Mouse (Mus musculus) limb, embryonic 13.5 days (tissue): ENCODE results near the gene Eml6. TPM values are rescaled to one million over a fixed set of nuclear protein-coding genes. Genes with fewer than 3 reads are reported as not detected.

Source experiments
- ATAC-seq: fragments of 200-750 bp; cut with Nextera tagmentation; 2 replicates; pipeline ENCODE4 v1.8.0; 2017; ENCODE audit warnings: low read depth, moderate number of reproducible peaks, moderate TSS enrichment; ENCODE audit not compliant: low FRiP score
- H3K27ac ChIP-seq: fragments of 300-500 bp; sonication (generic); 2 replicates; pipeline ENCODE4 v1.5.1; 2015; ENCODE audit warnings: inconsistent platforms, mild to moderate bottlenecking, moderate library complexity
- H3K27me3 ChIP-seq: fragments of 300-500 bp; sonication (generic); 2 replicates; pipeline ENCODE4 v1.6.1; 2015; ENCODE audit warnings: mild to moderate bottlenecking, inconsistent platforms
- H3K36me3 ChIP-seq: fragments of 300-500 bp; sonication (generic); 2 replicates; pipeline ENCODE4 v1.6.1; 2015; ENCODE audit warnings: inconsistent platforms, mild to moderate bottlenecking, moderate library complexity
- H3K4me1 ChIP-seq: fragments of 300-500 bp; sonication (generic); 2 replicates; pipeline ENCODE4 v1.6.1; 2015; ENCODE audit warnings: inconsistent platforms
- H3K4me2 ChIP-seq: fragments of 300-500 bp; sonication (generic); replicated peaks from 2 replicates; pipeline ENCODE4 v1.6.1; 2015; ENCODE audit warnings: inconsistent platforms, mild to moderate bottlenecking, moderate library complexity
- H3K4me3 ChIP-seq: fragments of 300-500 bp; sonication (generic); 2 replicates; pipeline ENCODE4 v1.5.1; 2015; ENCODE audit warnings: moderate library complexity, mild to moderate bottlenecking, inconsistent platforms
- H3K9ac ChIP-seq: fragments of 300-500 bp; sonication (generic); 2 replicates; pipeline ENCODE4 v1.6.1; 2015; ENCODE audit warnings: mild to moderate bottlenecking, inconsistent platforms
- H3K9me3 ChIP-seq: fragments of 300-500 bp; sonication (generic); 2 replicates; pipeline ENCODE4 v1.6.1; 2016; ENCODE audit warnings: inconsistent platforms
- WGBS: fragments of 180-500 bp; shearing (Covaris S2); methylation state at CpG from one replicate; pipeline ENCODE4 v1.1.7; 2015; 5-methylcytosine and 5-hydroxymethylcytosine counted together
- polyA plus RNA-seq: library from polyadenylated mRNA; unstranded; fragments of >200 nt; fragmentation: Nextera tagmentation; extraction: Ambion mirVana; gene quantifications from 2 replicates; pipeline ENCODE4 v1.2.1, GENCODE M21; 2015

The Eml6 gene
- polyA plus RNA-seq, 1 experiment from 2014 or later = 0.59 TPM

- H3K27me3 ChIP-seq = no peaks in the 10 kb centered on the region
- ATAC-seq = peak; percentile 87
- H3K9me3 ChIP-seq = no peaks in the 10 kb centered on the region
- no peak overlapping the region for H3K4me2 ChIP-seq
- H3K4me1 ChIP-seq = peaks cover 6% of the 10 kb centered on the region; the same call in 1 of the 2 replicates
- 0 out of 2 replicates have a peak overlapping the region, but pooled peaks have one; percentile 22 for H3K27ac ChIP-seq
- H3K9ac ChIP-seq = no peak overlapping the region
- H3K4me3 ChIP-seq = no peak overlapping the region
- WGBS = 34% methylated on average over 9 of the region's 9 CpGs
- H3K36me3 ChIP-seq = no peaks in the 10 kb centered on the region
Observed at GRCm38 (mm10) chr11:29808173-29808980, 217.5 kb downstream of the Eml6 start.

GRCm38 (mm10) chr11:29807325-29807724 lies 218.5 kb downstream of the Eml6 start:
- no peak overlapping the region for H3K4me2 ChIP-seq
- WGBS = 86% methylated on average over 5 of the region's 5 CpGs
- H3K4me3 ChIP-seq = no peak overlapping the region
- H3K27ac ChIP-seq = no peak overlapping the region
- peaks cover 6% of the 10 kb centered on the region; the same call in 1 of the 2 replicates for H3K4me1 ChIP-seq
- no peaks in the 10 kb centered on the region for H3K9me3 ChIP-seq
- no peak overlapping the region for H3K9ac ChIP-seq
- no peaks in the 10 kb centered on the region for H3K36me3 ChIP-seq
- no peaks in the 10 kb centered on the region for H3K27me3 ChIP-seq
- no peak for ATAC-seq

- Histone ChIP-seq H3K4me2 (no peak overlapping the region), H3K4me3 (no peak overlapping the region), H3K27me3 (no peaks in the 10 kb centered on the region), H3K4me1 (no peaks in the 10 kb centered on the region), H3K36me3 (no peaks in the 10 kb centered on the region), H3K9me3 (no peaks in the 10 kb centered on the region), H3K27ac (no peak overlapping the region), H3K9ac (no peak overlapping the region)
- WGBS = 82% methylated on average over 2 of the region's 2 CpGs
- ATAC-seq = no peak
Observed at GRCm38 (mm10) chr11:29801432-29802427, 224.1 kb downstream of the Eml6 start.

GRCm38 (mm10) chr11:29799839-29800238 lies 226.0 kb downstream of the Eml6 start:
- H3K4me1 ChIP-seq = 0 out of 2 replicates have a peak, but pooled peaks cover 4% of the 10 kb centered on the region
- no peak for ATAC-seq
- no peak overlapping the region for H3K4me2 ChIP-seq
- H3K36me3 ChIP-seq = no peaks in the 10 kb centered on the region
- no peak overlapping the region for H3K9ac ChIP-seq
- H3K4me3 ChIP-seq = no peak overlapping the region
- H3K27ac ChIP-seq = no peak overlapping the region
- no peaks in the 10 kb centered on the region for H3K27me3 ChIP-seq
- no peaks in the 10 kb centered on the region for H3K9me3 ChIP-seq
- WGBS = 69% methylated on average over 1 of the region's 1 CpGs

- no peak overlapping the region for H3K9ac ChIP-seq
- H3K27ac ChIP-seq = no peak overlapping the region
- no peaks in the 10 kb centered on the region for H3K27me3 ChIP-seq
- H3K36me3 ChIP-seq = no peaks in the 10 kb centered on the region
- H3K9me3 ChIP-seq = no peaks in the 10 kb centered on the region
- WGBS = 83% methylated on average over 6 of the region's 6 CpGs
- no peak for ATAC-seq
- no peak overlapping the region for H3K4me3 ChIP-seq
- H3K4me1 ChIP-seq = 0 out of 2 replicates have a peak, but pooled peaks cover 4% of the 10 kb centered on the region
- H3K4me2 ChIP-seq = no peak overlapping the region
Observed at GRCm38 (mm10) chr11:29795106-29795505, 230.7 kb downstream of the Eml6 start.

- no peak for ATAC-seq
- Histone ChIP-seq H3K9me3 (no peaks in the 10 kb centered on the region), H3K27me3 (no peaks in the 10 kb centered on the region), H3K4me3 (no peak overlapping the region), H3K36me3 (no peaks in the 10 kb centered on the region), H3K4me2 (no peak overlapping the region), H3K27ac (no peak overlapping the region), H3K4me1 (0 out of 2 replicates have a peak, but pooled peaks cover 4% of the 10 kb centered on the region), H3K9ac (no peak overlapping the region)
- 43% methylated on average over 2 of the region's 2 CpGs for WGBS
Observed at GRCm38 (mm10) chr11:29794475-29794874, 231.4 kb downstream of the Eml6 start.

- Histone ChIP-seq H3K36me3 (no peaks in the 10 kb centered on the region), H3K9ac (no peak overlapping the region), H3K27ac (no peak overlapping the region), H3K4me2 (no peak overlapping the region), H3K9me3 (no peaks in the 10 kb centered on the region), H3K4me1 (0 out of 2 replicates have a peak, but pooled peaks cover 7% of the 10 kb centered on the region), H3K4me3 (no peak overlapping the region), H3K27me3 (no peaks in the 10 kb centered on the region)
- no peak for ATAC-seq
- WGBS = 91% methylated on average over 2 of the region's 2 CpGs
Observed at GRCm38 (mm10) chr11:29790796-29791195, 235.0 kb downstream of the Eml6 start.

GRCm38 (mm10) chr11:29788921-29789638 lies 236.8 kb downstream of the Eml6 start:
- Histone ChIP-seq H3K4me2 (no peak overlapping the region), H3K4me1 (0 out of 2 replicates have a peak, but pooled peaks cover 3% of the 10 kb centered on the region), H3K27me3 (no peaks in the 10 kb centered on the region), H3K9ac (no peak overlapping the region), H3K4me3 (no peak overlapping the region), H3K9me3 (no peaks in the 10 kb centered on the region), H3K36me3 (no peaks in the 10 kb centered on the region), H3K27ac (no peak overlapping the region)
- 68% methylated on average over 6 of the region's 6 CpGs for WGBS
- no peak for ATAC-seq

GRCm38 (mm10) chr11:29788499-29788898 lies 237.3 kb downstream of the Eml6 start:
- Histone ChIP-seq H3K27me3 (no peaks in the 10 kb centered on the region), H3K4me2 (no peak overlapping the region), H3K9ac (no peak overlapping the region), H3K36me3 (no peaks in the 10 kb centered on the region), H3K4me3 (no peak overlapping the region), H3K9me3 (no peaks in the 10 kb centered on the region), H3K4me1 (0 out of 2 replicates have a peak, but pooled peaks cover 3% of the 10 kb centered on the region), H3K27ac (no peak overlapping the region)
- 70% methylated on average over 1 of the region's 1 CpGs for WGBS
- no peak for ATAC-seq

GRCm38 (mm10) chr11:29787473-29787872 lies 238.4 kb downstream of the Eml6 start:
- Histone ChIP-seq H3K9ac (no peak overlapping the region), H3K27me3 (no peaks in the 10 kb centered on the region), H3K4me1 (0 out of 2 replicates have a peak, but pooled peaks cover 3% of the 10 kb centered on the region), H3K4me3 (no peak overlapping the region), H3K27ac (no peak overlapping the region), H3K9me3 (no peaks in the 10 kb centered on the region), H3K36me3 (no peaks in the 10 kb centered on the region), H3K4me2 (no peak overlapping the region)
- WGBS = 10% methylated on average over 5 of the region's 5 CpGs
- ATAC-seq = no peak

GRCm38 (mm10) chr11:29786583-29787219 lies 239.1 kb downstream of the Eml6 start:
- WGBS = 84% methylated on average over 6 of the region's 6 CpGs
- Histone ChIP-seq H3K4me2 (no peak overlapping the region), H3K9me3 (no peaks in the 10 kb centered on the region), H3K27ac (no peak overlapping the region), H3K9ac (no peak overlapping the region), H3K36me3 (no peaks in the 10 kb centered on the region), H3K4me3 (no peak overlapping the region), H3K27me3 (no peaks in the 10 kb centered on the region), H3K4me1 (0 out of 2 replicates have a peak, but pooled peaks cover 3% of the 10 kb centered on the region)
- no peak for ATAC-seq
